Mouse (Mus musculus) A20 (cell line): Measurements from ENCODE around the gene Psmc3.
"Not testable (repeated sequence)": the region's sequence is repeated elsewhere in the genome, so short reads cannot be mapped to it uniquely, and the experiment has no call there.

Experiments
- DNase-seq: peaks from one replicate; pipeline ENCODE4 v3.0.0-alpha.2; 2011; ENCODE audit warnings: low read depth, low spot score

Psmc3 gene

DNA sequence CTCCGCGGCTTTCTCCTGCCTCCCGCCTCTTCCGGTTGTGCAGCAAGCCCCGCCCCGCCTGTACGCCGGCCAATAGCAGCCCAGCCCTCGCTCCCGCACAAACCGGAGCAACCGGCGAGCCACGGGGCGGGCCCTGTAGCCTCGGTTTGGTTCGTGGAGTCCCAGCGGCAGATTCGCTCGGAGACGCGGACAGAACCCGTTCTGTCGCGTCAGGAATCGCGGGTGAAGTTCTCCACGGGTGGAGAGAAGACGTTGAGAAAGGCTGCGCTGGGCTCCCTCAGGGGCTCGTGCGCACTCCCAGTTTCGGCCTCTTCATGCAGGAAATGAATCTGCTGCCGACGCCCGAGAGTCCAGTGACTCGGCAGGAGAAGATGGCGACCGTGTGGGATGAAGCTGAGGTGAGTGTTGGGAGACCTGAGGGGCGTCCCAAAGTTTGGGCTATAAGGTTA, at the start of gene Psmc3:
Gene Psmc3 (plus strand): TSS at position 76 of the 449 bp plus-strand sequence.
- DNase-seq: peak; percentile 95

DNA sequence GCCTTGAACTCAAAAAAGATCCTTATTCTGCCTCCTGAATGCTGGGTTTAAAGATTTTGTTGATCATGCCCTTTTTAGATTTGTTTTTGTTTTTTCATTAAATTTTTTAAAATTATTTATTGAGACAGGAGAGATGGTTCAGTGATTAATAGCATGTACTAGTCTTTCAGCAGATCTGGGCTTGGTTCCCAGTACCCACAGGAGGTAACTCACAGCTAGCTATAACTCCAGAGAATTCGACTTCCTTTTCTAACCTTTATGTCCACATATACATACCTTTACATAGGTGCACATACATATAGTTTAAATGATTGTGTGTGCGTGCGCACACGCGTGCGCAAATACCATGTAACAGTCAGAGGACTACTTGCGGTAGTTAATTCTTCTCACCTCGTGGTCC, 45.3 kb upstream of the Psmc3 start:
- DNase-seq: no peak

DNA sequence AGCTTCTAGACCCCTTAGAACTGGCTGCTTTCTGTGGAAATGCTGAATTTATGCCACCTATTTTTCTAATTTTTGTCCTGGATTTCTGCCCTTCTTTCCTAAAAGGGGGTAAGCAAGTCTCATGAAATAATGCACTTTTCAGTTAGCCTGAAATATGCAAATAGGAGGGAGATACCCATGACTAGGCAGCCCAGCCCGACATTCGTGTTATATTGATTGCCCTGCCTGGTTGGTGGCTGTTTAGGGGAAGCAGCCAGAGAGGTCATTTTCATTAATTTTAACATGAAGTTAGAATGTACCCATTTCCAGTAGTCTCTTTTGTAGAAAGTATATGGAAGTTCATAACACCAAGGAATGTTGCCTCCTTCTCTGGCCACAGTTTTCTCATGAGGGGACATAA, 39.9 kb upstream of the Psmc3 start:
- DNase-seq: peak; percentile 49

DNA sequence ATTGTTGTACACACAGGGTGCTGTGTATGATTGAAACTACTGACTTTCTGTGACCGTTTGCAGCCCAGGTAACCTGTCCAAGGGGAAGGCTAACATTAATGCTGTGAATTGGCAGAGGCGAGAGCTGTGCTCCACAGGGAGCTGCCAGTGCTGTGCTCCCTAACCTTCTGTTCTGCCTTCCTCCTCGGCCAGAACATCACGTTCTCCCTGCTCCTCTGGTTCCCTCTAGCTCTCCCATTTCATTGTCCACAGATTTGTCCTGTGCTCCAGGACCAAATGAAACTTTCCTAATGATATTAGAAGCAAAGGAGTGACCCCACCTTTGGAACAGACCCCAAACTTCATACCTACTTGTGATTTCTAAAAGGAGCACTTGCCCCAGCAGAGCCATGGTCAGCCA, 38.4 kb upstream of the Psmc3 start:
- no peak for DNase-seq

DNA sequence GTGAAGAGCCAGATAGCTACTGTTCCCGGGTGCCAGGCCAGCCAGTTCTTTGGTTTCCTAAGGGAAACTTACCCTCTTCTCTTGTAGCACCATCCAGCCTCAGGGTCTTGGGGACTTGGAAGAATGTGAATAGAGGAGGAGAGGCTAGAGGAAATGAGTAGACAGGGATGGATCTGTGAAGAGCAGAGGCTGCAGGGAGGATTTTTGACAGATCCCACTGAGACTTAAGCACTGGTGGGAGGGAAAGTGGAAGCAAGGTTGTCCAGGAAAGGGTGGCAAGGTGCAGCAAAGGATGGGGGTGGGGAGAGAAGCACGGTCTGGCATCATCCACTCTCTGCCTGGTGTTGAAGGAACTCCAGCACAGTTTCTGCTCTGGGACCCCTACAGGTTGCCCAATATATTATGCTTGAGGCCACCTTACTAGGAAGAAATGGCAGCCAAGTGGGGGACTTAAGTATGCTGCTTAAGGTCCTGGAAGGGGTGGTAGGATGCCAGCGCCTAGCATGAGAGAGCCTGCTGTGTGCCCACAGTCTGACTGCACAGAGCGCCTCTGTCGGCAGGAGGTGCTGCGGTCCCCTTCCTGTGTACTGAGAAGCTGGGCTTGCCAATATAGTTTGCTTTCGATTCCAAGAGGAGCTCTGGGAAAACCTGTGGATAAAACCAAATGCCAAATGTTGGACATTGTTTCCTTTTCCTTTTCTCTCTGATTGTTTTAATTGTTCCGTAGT, 35.6 kb upstream of the Psmc3 start:
- no peak for DNase-seq

DNA sequence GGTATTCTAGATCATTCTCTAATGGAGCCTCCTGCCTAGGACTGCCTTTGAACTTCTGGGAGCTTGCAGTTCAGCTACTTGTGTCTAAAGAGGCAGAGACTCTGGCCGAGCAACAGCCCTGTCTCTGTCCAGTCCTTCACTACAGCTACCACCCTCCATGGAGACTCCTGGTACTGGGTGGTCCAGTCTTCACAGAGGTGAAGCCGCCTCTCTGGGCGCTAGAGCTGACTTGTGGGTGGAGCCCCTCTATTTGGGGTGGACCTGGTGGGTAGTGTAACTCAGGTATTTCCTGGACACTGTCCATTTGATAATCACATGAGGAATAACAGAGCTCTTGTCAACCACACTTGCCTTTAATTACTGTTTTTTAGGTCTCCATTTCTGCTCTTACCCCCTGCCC, 33.9 kb upstream of the Psmc3 start:
- DNase-seq: no peak

DNA sequence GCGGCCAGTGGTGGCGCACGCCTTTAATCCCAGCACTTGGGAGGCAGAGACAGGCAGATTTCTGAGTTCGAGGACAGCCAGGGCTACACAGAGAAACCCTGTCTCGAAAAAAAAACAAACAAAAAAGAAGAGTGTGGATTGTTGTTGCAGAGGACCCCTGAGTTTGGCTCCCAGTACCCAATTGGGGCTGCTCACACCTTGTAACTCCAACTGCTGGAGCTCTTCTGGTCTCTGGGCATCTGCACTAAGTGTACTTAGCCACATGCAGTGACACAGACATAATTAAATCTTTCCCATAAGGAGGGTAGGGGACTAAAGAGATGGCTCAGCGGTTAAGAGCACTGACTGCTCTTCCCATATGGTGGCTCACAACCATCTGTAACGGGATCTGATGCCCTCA, 31.5 kb upstream of the Psmc3 start:
- not testable (repeated sequence) for DNase-seq

DNA sequence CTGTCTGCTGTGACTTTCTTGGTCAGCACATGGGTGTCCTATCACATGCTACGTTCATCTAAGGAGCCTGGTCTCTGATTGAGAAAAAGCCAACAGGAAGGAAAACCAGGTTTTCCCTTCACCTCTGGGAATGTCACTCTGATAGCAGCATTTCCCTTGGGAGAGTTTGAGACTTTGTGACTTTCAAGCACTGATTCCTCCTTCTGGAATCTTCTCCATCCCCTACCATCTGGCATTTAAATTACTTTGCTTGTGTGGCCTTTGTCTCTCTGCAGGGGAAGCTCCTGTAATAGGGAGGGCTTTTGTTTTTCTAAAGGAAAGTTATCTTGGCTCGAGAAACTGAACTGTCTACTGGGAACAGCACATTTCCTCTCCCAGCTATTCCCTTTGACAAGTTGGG, 30.7 kb upstream of the Psmc3 start:
- DNase-seq: no peak

DNA sequence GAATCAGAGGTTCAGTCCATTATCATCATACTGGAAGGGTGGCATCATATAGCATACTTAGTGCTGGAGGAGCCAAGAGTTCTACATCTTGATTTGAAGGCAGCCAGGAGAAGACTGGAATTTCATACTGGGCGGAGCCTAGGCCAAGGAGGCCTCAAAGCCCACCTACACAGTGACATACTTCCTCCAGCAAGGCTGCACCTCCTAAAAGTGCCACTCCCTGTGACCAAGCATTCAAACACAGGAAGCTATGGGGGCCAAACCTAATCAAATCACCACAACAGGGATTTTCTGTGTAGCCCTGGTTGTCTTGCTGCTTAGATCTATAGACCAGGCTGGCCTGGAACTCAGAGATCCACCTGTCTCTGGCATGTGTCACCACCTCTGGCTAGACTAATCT, 29.9 kb upstream of the Psmc3 start:
- DNase-seq: no peak

DNA sequence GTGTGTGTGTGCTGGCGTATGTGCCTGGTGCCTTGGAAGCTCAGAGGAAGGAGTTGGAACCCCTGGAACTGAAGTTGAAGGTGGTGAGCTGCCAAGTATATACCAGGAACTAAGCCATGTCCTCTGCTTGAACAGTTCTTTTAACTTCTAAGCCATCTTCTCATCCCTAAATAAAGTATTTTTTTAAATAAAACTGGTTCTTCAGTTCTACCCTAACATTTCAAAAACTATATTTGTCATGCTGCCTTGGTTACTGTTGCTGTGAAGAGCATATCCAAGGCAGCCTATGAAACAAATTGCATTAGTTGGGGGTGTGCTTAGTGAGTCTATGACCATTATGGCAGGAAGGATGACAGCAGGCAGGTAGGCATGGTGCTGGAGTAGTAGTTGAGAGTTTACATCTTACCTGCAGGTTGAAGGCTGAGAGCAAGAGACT, 28.7 kb upstream of the Psmc3 start:
- no peak for DNase-seq

DNA sequence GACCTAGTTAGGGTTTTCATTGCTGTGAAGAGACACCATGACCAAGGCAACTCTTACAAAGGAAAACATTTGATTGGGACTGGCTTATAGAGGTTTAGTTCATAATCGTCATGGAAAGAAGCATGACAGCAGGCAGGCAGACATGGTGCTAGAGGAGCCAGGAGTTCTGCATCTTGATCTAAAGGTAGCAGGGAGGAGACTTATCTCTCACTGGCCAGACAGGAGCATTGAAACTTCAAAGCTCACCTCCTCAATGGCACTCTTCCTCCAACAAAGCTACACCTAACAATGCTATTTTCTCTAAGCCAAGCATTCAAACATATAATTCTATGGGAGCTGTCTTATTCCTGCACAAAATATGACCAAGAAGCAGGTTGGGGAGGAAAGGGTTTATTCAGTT, 27.3 kb upstream of the Psmc3 start:
- DNase-seq: no peak

DNA sequence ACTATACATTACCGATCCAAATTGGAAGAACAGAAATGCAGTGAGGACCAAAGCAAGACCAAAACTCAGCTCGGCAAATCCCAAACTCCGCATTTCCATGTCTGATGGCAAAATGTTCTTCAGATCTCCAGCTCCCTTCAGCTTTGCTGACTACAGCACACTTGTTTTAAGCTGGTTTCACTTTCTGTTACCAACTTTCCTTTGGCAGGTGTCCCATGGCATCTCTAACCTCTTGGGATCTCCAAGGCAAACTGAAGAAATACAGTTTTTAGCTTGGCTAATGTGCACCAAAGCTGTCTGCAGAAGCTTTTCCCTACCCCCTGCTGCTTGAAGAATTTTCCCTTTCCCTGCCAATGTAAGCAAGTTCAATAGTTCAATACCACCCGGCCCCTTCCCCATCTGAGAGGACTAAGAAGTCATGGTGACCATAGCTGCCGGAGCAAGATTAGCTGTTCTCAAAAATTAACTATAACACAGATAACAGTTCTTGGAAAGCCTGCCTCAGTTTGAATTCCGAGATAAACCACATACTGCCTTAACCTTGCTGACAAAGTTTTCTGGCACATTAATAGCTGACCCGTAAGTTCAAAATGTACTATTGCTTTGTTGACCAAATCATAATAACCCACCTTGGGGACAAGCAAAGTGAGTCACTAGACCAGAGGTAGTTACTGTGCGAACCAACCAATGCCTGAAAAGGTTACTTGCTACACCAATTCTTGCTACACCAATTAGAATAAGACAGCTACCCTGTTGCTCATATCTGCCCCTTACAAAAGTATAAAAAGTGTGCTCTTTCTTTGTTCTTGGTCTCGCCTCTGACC, 26.2 kb upstream of the Psmc3 start:
- no peak for DNase-seq

DNA sequence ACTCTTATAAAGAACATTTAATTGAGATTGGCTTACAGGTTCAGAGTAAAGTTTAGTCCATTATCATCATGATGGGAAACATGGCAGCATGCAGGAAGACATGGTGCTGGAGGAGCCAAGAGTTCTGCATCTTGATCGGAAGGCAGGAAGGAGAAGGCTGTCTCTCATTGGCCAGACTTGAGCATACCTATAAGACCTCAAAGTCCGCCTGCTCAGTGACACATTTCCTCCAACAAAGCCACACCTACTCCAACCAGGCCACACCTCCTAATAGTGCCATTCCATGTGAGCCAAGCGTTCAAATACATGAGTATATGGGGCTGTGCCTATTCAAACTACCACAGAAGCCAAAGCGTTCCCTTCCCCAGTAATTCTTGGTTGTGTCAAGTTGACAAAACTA, 22.6 kb upstream of the Psmc3 start:
- no peak for DNase-seq

DNA sequence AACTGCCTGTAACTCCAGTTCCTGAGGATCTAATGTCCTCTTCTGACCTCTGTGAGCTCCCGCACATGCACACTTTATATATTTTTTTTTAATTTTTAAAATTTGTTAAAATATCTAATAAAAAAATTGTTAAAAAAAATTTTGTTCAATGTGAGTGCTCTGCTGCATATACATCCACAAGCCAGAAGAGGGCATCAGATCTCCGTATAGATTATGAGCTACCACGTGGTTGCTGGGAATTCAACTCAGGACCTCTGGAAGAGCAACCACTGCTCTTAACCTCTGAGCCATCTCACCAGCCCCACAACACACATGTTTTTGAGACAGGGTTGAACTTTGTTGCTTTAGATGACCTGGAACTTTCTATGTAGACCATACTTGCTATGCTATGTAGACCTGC, 20.8 kb upstream of the Psmc3 start:
- peak; percentile 55 for DNase-seq

DNA sequence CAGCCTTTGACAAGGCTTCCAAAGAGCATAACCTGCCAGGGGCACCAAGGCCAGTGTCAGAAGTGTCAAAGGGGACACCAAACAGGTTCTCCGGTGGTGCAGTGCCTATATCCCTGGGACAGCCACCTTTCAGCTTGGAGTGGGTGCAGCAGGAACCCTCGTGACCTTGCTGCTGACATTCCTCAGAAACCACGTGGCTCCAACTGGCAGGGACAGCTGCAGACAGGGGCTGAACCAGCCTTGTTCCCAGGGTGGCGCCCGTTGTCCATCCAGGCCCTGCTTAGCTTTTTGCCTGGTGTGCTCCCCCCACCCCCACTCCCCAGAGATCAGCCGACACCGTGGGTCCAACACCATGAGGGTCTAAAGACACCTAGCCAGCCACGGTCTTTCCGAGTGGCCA, 18.4 kb upstream of the Psmc3 start, which contains the start of gene Rapsn:
Gene Rapsn (plus strand): TSS at position 236 of the 400 bp plus-strand sequence.
- DNase-seq: no peak

DNA sequence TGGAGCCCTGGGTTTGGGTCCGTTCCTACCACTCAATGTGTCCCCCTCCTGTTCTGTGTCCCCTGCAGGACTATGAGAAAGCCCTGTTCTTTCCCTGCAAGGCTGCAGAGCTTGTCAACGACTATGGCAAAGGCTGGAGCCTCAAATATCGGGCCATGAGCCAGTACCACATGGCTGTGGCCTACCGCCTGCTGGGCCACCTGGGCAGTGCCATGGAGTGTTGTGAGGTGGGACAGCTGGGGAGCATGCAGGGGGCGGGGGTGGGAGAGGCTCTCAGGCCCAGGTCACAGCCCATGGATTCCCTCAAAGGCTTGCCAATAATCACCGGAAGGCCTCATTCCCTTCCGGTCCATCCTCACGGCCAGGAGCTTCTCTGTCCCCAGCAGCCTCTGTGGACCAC, 12.0 kb upstream of the Psmc3 start:
- DNase-seq: no peak

DNA sequence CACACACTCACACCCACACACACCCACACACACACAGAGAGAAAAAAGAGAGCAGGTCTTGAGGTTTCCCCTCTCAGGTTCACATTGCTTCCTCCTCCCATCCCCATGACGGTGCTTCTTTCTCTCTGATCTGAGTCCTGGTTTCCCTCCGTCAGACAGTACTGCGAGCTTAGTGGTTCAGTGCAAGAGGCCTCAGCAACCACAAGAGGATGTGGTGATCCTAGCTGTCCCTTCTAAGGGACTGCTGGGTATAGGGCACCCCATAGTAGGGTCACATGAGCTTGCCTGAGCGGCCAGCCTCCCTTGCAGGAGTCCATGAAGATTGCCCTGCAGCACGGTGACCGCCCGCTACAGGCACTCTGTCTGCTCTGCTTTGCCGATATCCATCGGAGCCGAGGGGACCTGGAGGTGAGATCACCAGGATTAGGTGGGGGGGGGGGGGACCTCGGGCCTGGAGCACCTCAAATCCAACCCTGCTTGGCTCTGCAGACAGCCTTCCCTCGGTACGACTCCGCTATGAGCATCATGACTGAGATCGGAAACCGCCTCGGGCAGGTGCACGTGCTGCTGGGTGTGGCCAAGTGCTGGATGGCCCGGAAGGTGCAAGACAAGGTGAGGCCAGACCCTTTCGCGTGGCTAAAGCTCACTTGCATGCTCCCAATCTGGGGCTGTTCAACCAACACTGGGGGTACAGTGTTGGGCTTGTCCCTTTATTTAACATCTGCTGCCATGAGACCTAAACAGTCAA, 11.0 kb upstream of the Psmc3 start:
- no peak for DNase-seq

DNA sequence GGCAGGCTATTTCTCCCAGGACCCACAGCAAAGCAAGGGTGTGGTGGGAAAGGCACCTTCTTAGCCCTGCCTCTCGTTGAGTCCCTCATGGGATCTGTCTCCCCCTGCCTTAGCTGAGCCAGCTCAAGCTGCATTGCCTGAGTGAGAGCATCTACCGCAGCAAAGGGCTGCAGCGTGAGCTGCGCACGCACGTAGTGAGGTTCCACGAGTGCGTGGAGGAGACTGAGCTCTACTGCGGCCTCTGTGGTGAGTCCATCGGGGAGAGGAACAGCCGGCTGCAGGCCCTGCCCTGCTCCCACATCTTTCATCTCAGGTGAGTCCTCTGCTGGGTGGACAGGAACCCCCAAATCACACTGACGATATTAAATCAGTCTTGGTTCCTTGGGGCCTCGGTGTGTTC, 9.1 kb upstream of the Psmc3 start:
- DNase-seq: no peak

DNA sequence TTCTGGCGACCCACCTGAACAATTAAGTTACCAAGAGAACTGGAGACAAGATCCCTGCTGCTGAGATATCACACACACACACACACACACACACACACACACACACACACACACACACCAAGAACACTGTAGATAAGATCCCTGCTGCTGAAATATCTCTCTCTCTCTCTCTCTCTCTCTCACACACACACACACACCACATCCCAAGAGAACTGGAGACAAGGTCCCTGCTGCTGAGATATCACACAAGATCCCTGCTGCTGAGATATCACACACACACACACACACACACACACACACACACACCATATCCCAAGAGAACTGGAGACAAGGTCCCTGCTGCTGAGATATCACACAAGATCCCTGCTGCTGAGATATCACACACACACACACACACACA, 8.0 kb upstream of the Psmc3 start:
- DNase-seq: not testable (repeated sequence)

DNA sequence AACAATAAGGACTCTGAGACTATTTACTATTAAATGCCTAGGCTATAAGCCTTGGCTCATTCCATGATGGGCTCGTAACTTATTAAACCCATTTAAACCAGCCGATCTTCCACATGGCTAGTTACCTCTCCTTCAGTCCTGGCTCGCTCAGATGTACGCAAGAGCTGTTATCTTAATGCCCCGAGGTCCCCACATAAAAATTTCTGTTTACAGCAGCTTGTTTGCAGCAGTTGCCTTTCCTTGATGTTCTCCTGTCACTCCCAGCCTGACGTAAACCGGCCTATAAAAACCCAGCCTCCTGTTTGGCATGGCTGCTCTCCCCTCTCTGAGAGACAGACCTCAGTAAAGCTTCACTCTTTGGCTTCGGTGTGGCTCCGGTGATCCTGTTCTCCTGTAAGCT, 6.5 kb upstream of the Psmc3 start:
- no peak for DNase-seq

DNA sequence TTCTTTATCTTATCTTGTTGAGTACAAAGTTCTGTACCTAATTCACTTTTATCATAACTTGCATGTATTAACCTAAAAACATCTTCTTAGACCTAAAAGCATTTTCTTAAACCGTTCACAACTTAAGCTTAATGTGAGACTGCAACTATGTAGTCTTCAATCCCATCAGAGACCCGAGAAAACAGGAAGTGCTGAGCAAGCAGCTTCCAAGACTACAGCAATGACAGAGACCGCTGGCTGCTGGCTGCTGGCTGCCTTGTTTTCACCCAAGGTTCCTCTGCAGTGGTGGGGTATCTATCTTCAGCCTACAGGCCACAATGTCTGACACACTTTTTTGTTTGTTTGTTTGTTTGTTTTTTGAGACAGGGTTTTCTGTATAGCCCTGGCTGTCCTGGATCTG, 1.9 kb upstream of the Psmc3 start:
- no peak for DNase-seq

DNA sequence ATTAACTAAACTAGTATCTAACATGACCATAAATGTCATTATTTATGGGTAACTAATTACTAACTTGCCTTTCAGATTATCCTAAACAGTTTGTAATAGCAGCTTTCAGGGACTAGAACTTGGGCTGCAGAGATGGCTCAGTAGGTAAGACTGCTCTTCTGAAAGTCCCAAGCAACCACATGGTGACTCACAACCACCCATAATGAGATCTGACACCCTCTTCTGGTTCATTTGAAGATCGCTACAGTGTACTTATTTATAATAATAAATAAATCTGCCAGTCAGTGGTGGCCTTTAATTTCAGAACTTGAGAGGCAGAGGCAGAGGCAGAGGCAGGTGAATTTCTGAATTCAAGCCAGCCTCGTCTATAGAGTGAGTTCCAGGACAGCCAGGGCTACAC, 1.1 kb upstream of the Psmc3 start:
- peak; percentile 68 for DNase-seq
